Mouse (Mus musculus) embryonic facial prominence, embryonic 13.5 days (tissue): ENCODE measurements around the gene Tcap. TPM values are rescaled to one million over a fixed set of nuclear protein-coding genes. Genes with fewer than 3 reads are reported as not detected.

ENCODE experiments used
- ATAC-seq: fragments of 200-750 bp; cut with Nextera tagmentation; 2 replicates; pipeline ENCODE4 v1.8.0; 2017; ENCODE audit warnings: low read depth; ENCODE audit not compliant: insufficient number of reproducible peaks, insufficient read depth, low FRiP score, low TSS enrichment
- H3K27ac ChIP-seq: fragments of 300-500 bp; sonication (generic); 2 replicates; pipeline ENCODE4 v1.5.1; 2015; ENCODE audit warnings: moderate library complexity, mild to moderate bottlenecking, inconsistent platforms
- H3K27me3 ChIP-seq: fragments of 300-500 bp; sonication (generic); 2 replicates; pipeline ENCODE4 v1.6.1; 2015; ENCODE audit warnings: mild to moderate bottlenecking, inconsistent platforms
- H3K36me3 ChIP-seq: fragments of 300-500 bp; sonication (generic); 2 replicates; pipeline ENCODE4 v1.6.1; 2015; ENCODE audit warnings: mild to moderate bottlenecking, inconsistent platforms
- H3K4me1 ChIP-seq: fragments of 300-500 bp; sonication (generic); 2 replicates; pipeline ENCODE4 v1.6.1; 2015; ENCODE audit warnings: inconsistent platforms
- H3K4me2 ChIP-seq: fragments of 300-500 bp; sonication (generic); 2 replicates; pipeline ENCODE4 v1.6.1; 2015; ENCODE audit warnings: moderate library complexity, mild to moderate bottlenecking, inconsistent platforms
- H3K4me3 ChIP-seq: fragments of 300-500 bp; sonication (generic); 2 replicates; pipeline ENCODE4 v1.5.1; 2015; ENCODE audit warnings: mild to moderate bottlenecking, inconsistent platforms
- H3K9ac ChIP-seq: fragments of 300-500 bp; sonication (generic); 2 replicates; pipeline ENCODE4 v1.6.1; 2015; ENCODE audit warnings: mild to moderate bottlenecking, inconsistent platforms
- H3K9me3 ChIP-seq: fragments of 300-500 bp; sonication (generic); 2 replicates; pipeline ENCODE4 v1.6.1; 2016; ENCODE audit warnings: inconsistent platforms
- WGBS: fragments of 180-500 bp; shearing (Covaris S2); methylation state at CpG from one replicate; pipeline ENCODE4 v1.1.7; 2015; ENCODE audit warnings: mixed read lengths; 5-methylcytosine and 5-hydroxymethylcytosine counted together
- polyA plus RNA-seq: library from polyadenylated mRNA; unstranded; fragments of >200 nt; fragmentation: Nextera tagmentation; extraction: Ambion mirVana; gene quantifications from 2 replicates; pipeline ENCODE4 v1.2.1, GENCODE M21; 2015

Tcap gene
- polyA plus RNA-seq: 0.89 and 1.1 TPM in 2 replicates

DNA sequence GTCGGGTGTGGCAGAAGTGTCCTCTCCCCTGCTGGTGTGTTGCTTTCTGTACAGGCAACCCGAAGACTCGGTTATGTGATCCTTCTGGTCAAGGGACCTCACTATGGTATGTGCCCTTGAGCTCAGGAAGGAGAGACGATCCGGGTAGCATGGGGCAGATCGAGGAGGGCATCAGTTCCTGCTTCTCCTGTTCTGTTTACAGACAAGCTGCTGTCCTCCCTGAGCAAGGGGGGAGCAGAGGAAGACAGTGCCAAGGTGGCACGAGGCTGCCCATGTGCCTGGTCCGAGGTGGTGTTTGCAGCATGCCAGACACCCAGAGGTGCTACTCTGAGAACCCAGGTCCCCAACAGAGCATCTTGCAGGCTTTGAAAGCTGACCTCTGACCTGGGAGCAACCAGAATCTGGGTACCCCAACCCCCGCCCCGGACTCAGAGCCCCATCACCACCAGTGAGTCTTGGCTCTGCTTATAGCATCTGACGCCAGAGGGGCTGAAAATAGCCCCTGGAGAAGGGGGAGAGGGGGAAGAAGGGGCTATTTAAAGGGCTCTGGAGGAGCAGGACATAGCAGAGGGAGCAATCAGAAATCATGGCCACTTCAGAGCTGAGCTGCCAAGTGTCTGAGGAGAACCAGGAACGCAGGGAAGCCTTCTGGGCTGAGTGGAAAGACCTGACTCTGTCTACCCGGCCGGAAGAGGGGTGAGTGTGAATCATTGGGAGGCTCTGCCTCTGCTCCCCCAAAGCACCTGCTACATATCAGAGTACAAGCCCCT lies at the start of gene Tcap:
Tcap (plus strand) TSS at position 551 of the 770 bp plus-strand sequence.
- no peak within 1 kb of the TSS for H3K9ac ChIP-seq
- H3K36me3 ChIP-seq: peaks cover 29% of the 10 kb centered on the region
- peaks cover 50% of the 10 kb centered on the region for H3K27me3 ChIP-seq
- no peaks in the 10 kb centered on the region for H3K9me3 ChIP-seq
- no peak within 1 kb of the TSS for H3K4me2 ChIP-seq
- peaks cover 6% of the 10 kb centered on the region for H3K4me1 ChIP-seq
- no peak for ATAC-seq
- no peak within 1 kb of the TSS for H3K4me3 ChIP-seq
- H3K27ac ChIP-seq: no peak within 1 kb of the TSS
- WGBS: 49% methylated on average over 14 of the region's 14 CpGs

DNA sequence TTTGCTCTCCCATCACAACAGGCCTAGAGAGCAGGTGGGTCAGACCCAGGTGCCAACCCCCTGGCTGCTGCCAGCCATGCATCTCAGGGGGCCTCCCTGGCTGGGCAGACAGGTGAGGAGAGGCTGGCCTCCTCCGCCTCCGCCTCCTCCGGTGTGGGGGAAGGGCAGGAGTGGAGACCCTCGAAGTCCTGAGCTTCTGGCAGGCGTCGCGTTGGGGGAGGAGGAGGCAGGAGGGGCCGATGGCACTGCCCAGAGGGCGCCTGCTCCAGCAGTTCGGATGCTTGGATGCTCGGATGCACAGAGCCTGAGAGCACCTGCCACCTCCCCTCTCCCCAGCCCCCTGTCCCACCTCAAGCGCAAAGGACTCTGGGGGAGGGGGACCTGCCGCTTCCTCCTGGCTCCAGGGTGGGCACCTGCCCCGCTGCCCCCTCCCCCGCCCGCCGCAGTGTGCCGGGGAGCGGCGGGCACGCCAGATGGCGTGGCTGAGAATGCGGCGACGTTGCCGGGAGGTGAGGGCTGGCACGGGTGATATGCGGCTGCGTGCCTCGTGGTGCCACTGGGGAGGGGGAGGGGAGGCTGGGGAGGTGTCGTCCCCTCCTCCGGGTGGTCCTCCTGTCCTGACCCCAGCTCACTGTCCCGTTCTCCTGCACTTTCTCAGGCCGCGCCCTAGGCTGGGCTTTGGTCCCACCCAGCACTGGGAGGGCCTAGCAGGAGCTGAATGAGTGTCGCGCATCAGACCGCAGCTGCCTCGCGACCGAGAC lies 49.5 kb upstream of the Tcap start:
- peak overlapping the region; percentile 43 for H3K4me2 ChIP-seq
- peaks cover 100% of the 10 kb centered on the region for H3K27me3 ChIP-seq
- ATAC-seq: no peak
- no peak overlapping the region for H3K9ac ChIP-seq
- H3K36me3 ChIP-seq: no peaks in the 10 kb centered on the region
- H3K9me3 ChIP-seq: no peaks in the 10 kb centered on the region
- 2% methylated on average over 31 of the region's 41 CpGs for WGBS
- peaks cover 15% of the 10 kb centered on the region for H3K4me1 ChIP-seq
- no peak overlapping the region for H3K27ac ChIP-seq
- H3K4me3 ChIP-seq: peak overlapping the region; percentile 6; the same call in 1 of the 2 replicates

DNA sequence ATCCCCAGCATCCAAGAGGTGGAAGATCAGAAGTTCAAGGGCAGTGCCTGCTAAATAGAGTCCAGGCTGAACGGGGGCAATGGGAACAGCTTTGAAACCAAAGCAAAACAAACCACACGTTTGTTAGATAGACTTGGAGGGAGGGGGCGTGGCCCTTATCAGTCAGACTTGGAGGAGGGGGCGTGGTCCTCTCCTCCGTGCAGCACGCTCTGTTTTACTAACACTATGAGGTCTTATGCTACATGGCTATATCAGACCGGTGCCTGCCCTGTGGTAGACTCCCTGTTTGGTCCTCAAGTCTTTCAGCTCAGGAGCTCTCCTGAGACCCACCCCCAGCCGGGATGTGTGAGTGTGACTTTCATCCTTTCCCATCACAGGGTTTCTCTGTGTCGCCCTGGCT lies 48.4 kb upstream of the Tcap start:
- ATAC-seq: no peak
- no peak overlapping the region for H3K4me2 ChIP-seq
- no peaks in the 10 kb centered on the region for H3K36me3 ChIP-seq
- no peaks in the 10 kb centered on the region for H3K9me3 ChIP-seq
- no peak overlapping the region for H3K9ac ChIP-seq
- H3K27ac ChIP-seq: no peak overlapping the region
- H3K4me3 ChIP-seq: no peak overlapping the region
- H3K4me1 ChIP-seq: peaks cover 21% of the 10 kb centered on the region
- 7% methylated on average over 9 of the region's 9 CpGs for WGBS
- peaks cover 100% of the 10 kb centered on the region for H3K27me3 ChIP-seq

DNA sequence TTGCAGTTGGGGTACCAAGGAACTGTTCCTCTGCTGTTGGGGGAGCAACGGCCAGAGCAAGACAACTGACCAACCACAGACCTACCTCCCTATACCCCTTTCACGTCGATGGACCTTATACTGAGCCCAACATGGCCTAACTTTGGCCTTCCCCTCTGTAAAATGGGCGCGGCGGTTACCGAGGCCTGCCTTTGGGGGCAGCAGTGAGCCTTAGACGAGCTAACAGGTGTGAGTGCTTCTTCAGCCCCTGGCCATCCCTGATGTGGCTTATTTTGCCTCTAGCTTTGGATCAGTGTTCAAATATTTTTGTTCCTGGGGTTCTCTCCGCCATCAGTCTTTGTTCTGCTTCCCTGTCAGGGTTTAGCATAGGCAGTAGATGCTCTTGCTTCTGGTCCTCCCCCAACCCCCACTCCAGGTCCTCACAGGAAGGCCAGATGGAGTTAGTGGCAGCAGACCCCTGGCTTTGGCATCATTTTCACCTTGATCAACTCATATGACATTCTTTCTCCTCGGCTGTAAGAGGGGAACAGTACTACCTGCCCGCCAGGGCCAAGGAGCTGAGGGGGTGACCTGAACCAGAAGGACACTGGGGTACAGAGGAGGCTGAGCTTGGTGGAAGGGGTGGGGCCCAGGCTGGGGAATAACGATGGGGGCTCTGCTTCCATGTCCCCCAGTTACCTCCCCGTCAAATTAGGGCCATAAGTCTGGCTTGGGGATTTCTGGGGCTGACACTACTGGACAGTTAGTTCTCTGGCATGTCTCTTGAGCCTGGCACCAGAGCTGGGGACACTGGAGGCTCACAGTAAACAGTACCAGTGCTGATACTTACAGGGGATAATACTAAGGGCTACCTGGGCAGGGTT lies 47.1 kb upstream of the Tcap start:
- 19% methylated on average over 13 of the region's 13 CpGs for WGBS
- no peaks in the 10 kb centered on the region for H3K36me3 ChIP-seq
- ATAC-seq: no peak
- H3K27me3 ChIP-seq: peaks cover 99% of the 10 kb centered on the region
- no peak overlapping the region for H3K27ac ChIP-seq
- no peak overlapping the region for H3K9ac ChIP-seq
- no peak overlapping the region for H3K4me2 ChIP-seq
- H3K9me3 ChIP-seq: no peaks in the 10 kb centered on the region
- H3K4me3 ChIP-seq: no peak overlapping the region
- peaks cover 22% of the 10 kb centered on the region for H3K4me1 ChIP-seq

DNA sequence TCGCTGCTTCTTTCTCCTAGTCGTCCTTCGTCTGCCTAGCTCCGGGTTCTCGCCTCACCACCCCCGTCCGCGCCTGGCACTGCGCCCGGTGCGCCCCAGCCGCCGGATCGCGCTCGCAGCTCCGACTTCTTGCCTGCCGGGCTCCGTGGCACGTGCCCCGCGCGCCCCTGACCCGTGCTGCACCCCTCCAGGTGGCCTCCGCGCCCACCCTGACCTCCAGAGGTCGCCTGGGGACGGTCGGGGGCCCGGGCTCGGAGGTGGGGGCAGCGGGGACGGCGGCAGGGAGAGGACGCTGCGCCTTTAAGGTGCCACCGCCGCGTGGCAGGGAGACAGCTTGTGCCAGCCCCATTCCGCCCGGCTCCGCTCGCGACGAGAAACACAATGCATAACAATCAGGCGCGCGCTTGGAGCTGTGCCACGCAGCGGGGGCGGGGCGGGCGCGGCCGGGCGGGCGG lies 45.1 kb upstream of the Tcap start:
- Histone ChIP-seq H3K27ac (no peak overlapping the region), H3K4me1 (peaks cover 36% of the 10 kb centered on the region), H3K4me3 (peak overlapping the region; percentile 53), H3K36me3 (no peaks in the 10 kb centered on the region), H3K27me3 (peaks cover 89% of the 10 kb centered on the region), H3K9me3 (no peaks in the 10 kb centered on the region), H3K4me2 (peak overlapping the region; percentile 90), H3K9ac (peak overlapping the region; percentile 71)
- WGBS: under 1% methylated on average over 42 of the region's 57 CpGs
- ATAC-seq: no peak

DNA sequence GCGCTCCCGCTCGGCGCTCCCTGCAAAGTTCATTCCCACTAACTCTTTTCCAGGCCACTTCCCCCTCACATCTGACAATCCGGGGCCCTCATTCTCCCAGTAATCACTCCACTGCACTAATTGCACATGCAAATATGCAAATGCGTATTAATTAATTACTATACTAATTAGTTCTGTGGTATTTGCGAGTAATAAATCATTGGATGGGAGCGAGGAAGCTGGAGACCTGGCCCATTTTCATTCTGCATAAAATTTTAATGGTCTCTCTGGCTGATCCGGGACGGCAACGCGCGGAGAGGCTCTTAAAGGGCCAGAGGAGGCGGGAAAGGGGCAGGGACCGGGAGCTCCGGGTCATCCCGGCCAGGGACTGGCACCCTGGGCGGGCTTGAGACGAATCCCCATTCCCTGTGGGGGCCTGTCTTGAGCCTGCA lies 44.5 kb upstream of the Tcap start:
- H3K4me2 ChIP-seq: peak overlapping the region; percentile 90
- peaks cover 35% of the 10 kb centered on the region for H3K4me1 ChIP-seq
- no peak overlapping the region for H3K27ac ChIP-seq
- peak overlapping the region; percentile 53 for H3K4me3 ChIP-seq
- no peaks in the 10 kb centered on the region for H3K36me3 ChIP-seq
- H3K9me3 ChIP-seq: no peaks in the 10 kb centered on the region
- H3K27me3 ChIP-seq: peaks cover 89% of the 10 kb centered on the region
- ATAC-seq: no peak
- peak overlapping the region; percentile 71 for H3K9ac ChIP-seq
- under 1% methylated on average over 19 of the region's 19 CpGs for WGBS

DNA sequence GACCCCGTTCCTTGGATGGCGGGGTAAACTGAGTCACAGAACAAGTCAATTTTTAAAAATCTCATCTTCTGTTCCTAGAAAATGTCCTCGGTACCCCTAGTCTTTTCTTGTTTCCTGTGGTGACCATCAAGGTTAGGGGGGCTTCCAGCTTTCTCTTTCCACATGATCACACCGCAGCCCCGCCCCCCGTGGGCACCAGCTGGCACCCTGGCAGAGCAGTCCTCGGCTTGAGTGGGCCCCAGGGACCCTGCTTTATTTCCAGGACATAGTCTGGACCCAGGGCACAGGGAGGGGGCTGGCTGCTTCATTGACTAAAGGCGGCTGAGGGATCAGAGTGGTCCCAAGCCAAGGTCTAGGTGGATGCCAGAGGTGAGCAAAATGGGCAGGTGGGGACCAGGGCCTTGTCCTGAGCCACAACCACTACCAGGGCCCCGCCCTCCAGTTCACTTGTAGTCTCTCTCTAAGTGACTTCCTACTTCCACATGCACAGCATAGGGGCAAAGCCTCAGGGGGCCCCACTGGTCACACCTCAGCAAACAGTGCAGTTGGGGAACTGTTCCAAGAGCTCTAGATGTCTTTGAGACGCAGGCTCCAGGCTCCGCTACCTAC lies 43.8 kb upstream of the Tcap start:
- no peaks in the 10 kb centered on the region for H3K36me3 ChIP-seq
- no peaks in the 10 kb centered on the region for H3K9me3 ChIP-seq
- peak overlapping the region; percentile 53; the same call in 1 of the 2 replicates for H3K4me3 ChIP-seq
- H3K4me2 ChIP-seq: peak overlapping the region; percentile 90
- H3K4me1 ChIP-seq: peaks cover 29% of the 10 kb centered on the region
- H3K9ac ChIP-seq: 0 out of 2 replicates have a peak overlapping the region, but pooled peaks have one; percentile 71
- no peak for ATAC-seq
- H3K27ac ChIP-seq: no peak overlapping the region
- WGBS: 7% methylated on average over 11 of the region's 11 CpGs
- peaks cover 88% of the 10 kb centered on the region for H3K27me3 ChIP-seq

DNA sequence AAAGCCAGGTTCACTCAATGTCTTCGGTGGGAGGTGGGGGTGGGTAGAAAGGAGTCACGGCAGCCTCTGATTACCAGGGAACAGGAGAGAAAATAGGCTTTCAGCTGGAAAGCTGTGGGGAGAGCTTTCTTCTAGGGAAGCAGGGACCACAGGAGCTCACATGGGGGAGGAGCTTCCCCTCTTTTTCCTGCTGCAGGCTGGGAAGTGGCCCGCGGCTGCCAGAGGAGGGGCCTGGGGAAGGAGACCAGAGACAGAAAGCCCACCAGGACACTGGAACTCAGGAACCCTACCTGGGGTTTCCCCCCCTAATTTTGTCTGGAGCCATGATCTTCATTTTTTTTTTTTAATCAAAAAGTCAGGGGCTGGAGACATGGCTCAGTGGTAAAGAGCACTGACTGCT lies 43.0 kb upstream of the Tcap start:
- H3K4me1 ChIP-seq: peaks cover 29% of the 10 kb centered on the region
- H3K9me3 ChIP-seq: no peaks in the 10 kb centered on the region
- H3K4me2 ChIP-seq: no peak overlapping the region
- ATAC-seq: no peak
- WGBS: 3% methylated on average over 4 of the region's 4 CpGs
- H3K36me3 ChIP-seq: no peaks in the 10 kb centered on the region
- no peak overlapping the region for H3K9ac ChIP-seq
- peaks cover 87% of the 10 kb centered on the region for H3K27me3 ChIP-seq
- no peak overlapping the region; the same call in 1 of the 2 replicates for H3K4me3 ChIP-seq
- H3K27ac ChIP-seq: no peak overlapping the region

DNA sequence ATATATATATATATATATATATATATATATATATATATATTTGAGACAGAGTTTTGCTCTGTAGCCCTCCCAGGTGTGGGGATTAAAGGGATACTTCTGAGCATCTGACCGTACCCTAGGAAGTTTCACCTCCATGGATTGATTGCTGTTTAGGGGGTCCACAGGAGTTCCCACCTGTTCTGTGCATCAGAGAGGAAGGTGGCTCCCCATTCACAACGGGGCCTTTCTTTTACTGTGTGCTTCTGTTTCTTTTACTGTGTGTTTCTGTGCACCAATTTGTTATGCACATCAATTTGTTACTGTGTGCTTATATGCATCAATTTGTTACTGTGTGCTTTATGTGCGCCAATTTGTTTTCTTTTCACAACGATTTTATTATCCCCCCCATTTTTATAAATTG lies 42.4 kb upstream of the Tcap start:
- Histone ChIP-seq H3K9me3 (no peaks in the 10 kb centered on the region), H3K4me1 (peaks cover 29% of the 10 kb centered on the region), H3K4me2 (no peak overlapping the region), H3K27me3 (peaks cover 87% of the 10 kb centered on the region), H3K9ac (no peak overlapping the region), H3K27ac (no peak overlapping the region), H3K4me3 (no peak overlapping the region), H3K36me3 (no peaks in the 10 kb centered on the region)
- WGBS: 56% methylated on average over 4 of the region's 4 CpGs
- ATAC-seq: no peak

DNA sequence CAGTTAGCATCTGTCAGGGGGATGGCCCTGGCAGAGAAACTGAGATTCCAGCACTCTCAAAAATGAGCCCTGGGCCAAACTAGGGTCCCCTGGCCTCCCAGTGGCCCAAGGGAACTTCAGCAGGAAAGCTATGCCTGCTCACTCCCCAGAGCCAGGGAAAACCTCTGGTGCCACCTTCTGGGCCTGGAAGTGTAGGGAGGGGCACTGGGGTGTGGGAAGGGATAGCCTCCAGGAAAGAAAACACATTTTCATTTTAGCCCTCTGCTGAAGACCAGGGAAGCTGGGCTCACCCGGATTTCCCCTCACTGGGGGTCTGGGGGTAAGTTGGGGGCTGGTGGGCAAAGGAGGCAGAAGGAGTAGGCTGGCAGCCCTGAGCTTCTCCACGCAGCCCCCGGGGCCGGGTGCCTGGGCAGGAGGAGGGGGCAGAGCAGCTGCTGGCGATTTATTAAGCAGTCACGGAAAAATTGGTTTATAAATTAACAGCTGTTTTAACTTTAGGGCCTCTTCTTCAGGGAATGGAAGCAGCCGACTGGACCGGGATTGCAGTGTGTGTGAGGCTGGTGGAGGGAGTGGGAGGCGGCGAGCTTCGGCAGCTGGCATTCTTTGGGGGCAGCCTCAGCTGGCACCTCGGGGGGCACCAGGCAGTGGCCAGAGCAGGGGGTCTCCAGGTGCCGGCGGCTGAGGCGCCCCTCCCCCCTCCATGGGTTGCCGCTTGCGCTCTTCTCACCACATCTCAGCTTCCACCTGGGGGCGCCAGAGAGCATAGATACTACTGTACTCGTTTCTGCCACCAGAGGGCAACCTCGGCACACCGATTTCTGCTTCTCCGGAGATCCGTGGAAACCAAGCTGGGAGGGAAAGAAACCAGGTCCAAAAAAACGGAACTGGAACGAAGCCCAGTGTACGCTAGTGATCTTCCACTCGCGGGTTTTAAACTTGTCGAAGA lies 41.3 kb upstream of the Tcap start:
- H3K36me3 ChIP-seq: no peaks in the 10 kb centered on the region
- H3K9me3 ChIP-seq: no peaks in the 10 kb centered on the region
- ATAC-seq: peak; percentile 34; the same call in 1 of the 2 replicates
- peaks cover 29% of the 10 kb centered on the region for H3K4me1 ChIP-seq
- H3K27ac ChIP-seq: no peak overlapping the region; the same call in 1 of the 2 replicates
- peak overlapping the region; percentile 58 for H3K4me2 ChIP-seq
- WGBS: under 1% methylated on average over 29 of the region's 29 CpGs
- H3K4me3 ChIP-seq: peak overlapping the region; percentile 30
- H3K9ac ChIP-seq: no peak overlapping the region
- peaks cover 87% of the 10 kb centered on the region for H3K27me3 ChIP-seq
